Comparison of ENCODE assay signal across 8 mouse cellular contexts in genomic region chr8:84012499-84013165, GRCm38 (mm10). TPM values are rescaled to one million over a fixed set of nuclear protein-coding genes. Genes with fewer than 3 reads are reported as not detected.
A peak's percentile ranks its signal among the peaks of the same experiment; 100 is the strongest.
DNase-seq lines count a peak whose midpoint lies in the region; ATAC-seq and TF ChIP-seq lines count a peak whose summit lies in the region.

No protein-coding gene starts in this region.

- peak overlapping the region; percentile 99 for H3K4me2 ChIP-seq in lung, embryonic 16.5 days (ENCODE audit: low read depth, low read length)
- peak overlapping the region; percentile 97 for H3K4me2 ChIP-seq in heart, embryonic 16.5 days (ENCODE audit: low read depth, low read length)

- no peaks in the 10 kb centered on the region for H3K36me3 ChIP-seq in lung, embryonic 16.5 days (ENCODE audit: control insufficient read depth, insufficient read depth, low read length)
- no peaks in the 10 kb centered on the region for H3K36me3 ChIP-seq in heart, embryonic 16.5 days (ENCODE audit: control insufficient read depth, insufficient read depth)
- no peaks in the 10 kb centered on the region for H3K36me3 ChIP-seq in limb, embryonic 10.5 days

- peak overlapping the region; percentile 44 for H3K9ac ChIP-seq in lung, embryonic 16.5 days (ENCODE audit: low read length)
- H3K9ac ChIP-seq in heart, embryonic 16.5 days (ENCODE audit: low read length) = peak overlapping the region; percentile 57

- no peak for TF ChIP-seq CTCF in lung, adult 2 months (IDR thresholded peaks at IDR 0.05; ENCODE audit: insufficient read depth, low read length)

- peak overlapping the region; percentile 59 for H3K4me3 ChIP-seq in lung, embryonic 16.5 days (ENCODE audit: low read length)
- no peak overlapping the region for H3K4me3 ChIP-seq in lung, adult 2 months (replicated peaks; ENCODE audit: extremely low read depth, low read depth, low read length)
- peak overlapping the region; percentile 57 for H3K4me3 ChIP-seq in heart, embryonic 16.5 days (ENCODE audit: low read length)
- peak overlapping the region; percentile 58 for H3K4me3 ChIP-seq in limb, embryonic 10.5 days

- H3K9me3 ChIP-seq in lung, embryonic 16.5 days (ENCODE audit: control insufficient read depth, low read length) = no peaks in the 10 kb centered on the region
- H3K9me3 ChIP-seq in heart, embryonic 16.5 days (replicated peaks; ENCODE audit: control insufficient read depth, low read length) = no peaks in the 10 kb centered on the region
- no peaks in the 10 kb centered on the region for H3K9me3 ChIP-seq in limb, embryonic 10.5 days (replicated peaks)

- 9% methylated on average over 35 of the region's 35 CpGs for WGBS in lung, embryonic 16.5 days
- WGBS in lung, adult 2 months = 24% methylated on average over 35 of the region's 35 CpGs
- 19% methylated on average over 35 of the region's 35 CpGs for whole genome bisulfite sequencing in heart, embryonic 16.5 days
- WGBS in limb, embryonic 10.5 days = 7% methylated on average over 35 of the region's 35 CpGs

- no peak for ATAC-seq in lung, embryonic 16.5 days (ENCODE audit: low read depth)
- peak; percentile 30; the same call in 1 of the 2 replicates for ATAC-seq in heart, embryonic 16.5 days (replicated peaks; ENCODE audit: extremely low read depth, insufficient read depth, low FRiP score)

- TF ChIP-seq POLR2A in lung, adult 2 months (IDR thresholded peaks at IDR 0.05; ENCODE audit: borderline replicate concordance, extremely low read depth, low read depth, low read length) = no peak

- peaks cover 28% of the 10 kb centered on the region for H3K4me1 ChIP-seq in lung, embryonic 16.5 days (replicated peaks; ENCODE audit: control insufficient read depth, insufficient read depth, low read length)
- H3K4me1 ChIP-seq in lung, adult 2 months (ENCODE audit: control insufficient read depth, insufficient read depth, low read length) = peaks cover 5% of the 10 kb centered on the region
- peaks cover 21% of the 10 kb centered on the region for H3K4me1 ChIP-seq in heart, embryonic 16.5 days (ENCODE audit: control insufficient read depth, insufficient read depth, low read length)
- peaks cover 37% of the 10 kb centered on the region for H3K4me1 ChIP-seq in limb, embryonic 10.5 days

- H3K27ac ChIP-seq in lung, embryonic 16.5 days (ENCODE audit: low read length) = no peak overlapping the region
- no peak overlapping the region for H3K27ac ChIP-seq in heart, embryonic 16.5 days (ENCODE audit: low read length)
- peak overlapping the region; percentile 7; the same call in 1 of the 2 replicates for H3K27ac ChIP-seq in limb, embryonic 10.5 days

- DNase-seq in lung, adult 2 months = no peak
- peak; percentile 62 for DNase-seq in limb, embryonic 10.5 days (ENCODE audit: low spot score)
- DNase-seq in natural killer cell, adult 2 months (ENCODE audit: low spot score in 2 of 2) = peak; percentile 56 to 74
- DNase-seq in right cerebral cortex, postnatal 14 days = no peak
- no peak for DNase-seq in right cerebral cortex, postnatal 10 days (ENCODE audit: low spot score in 2 of 2)
- DNase-seq in ovary, postnatal 36 days (ENCODE audit: low spot score) = no peak

- peaks cover 37% of the 10 kb centered on the region for H3K27me3 ChIP-seq in lung, embryonic 16.5 days (ENCODE audit: control insufficient read depth, insufficient read depth, low read depth, low read length)
- H3K27me3 ChIP-seq in heart, embryonic 16.5 days (ENCODE audit: control insufficient read depth, insufficient read depth, low read length) = peaks cover 37% of the 10 kb centered on the region
- peaks cover 52% of the 10 kb centered on the region for H3K27me3 ChIP-seq in limb, embryonic 10.5 days (ENCODE audit: low read depth, poor library complexity, severe bottlenecking)

RNA-seq across cellular contexts. Expression of gene 2210011C24Rik, which starts 0.7 kb away (rescaled TPM):
- polyA plus RNA-seq in lung, embryonic 16.5 days (2015; fragmentation: Nextera tagmentation; extraction: Ambion mirVana) = 3.5 and 4.4 TPM in 2 replicates
- 29.5 and 57.0 TPM in 2 replicates for polyA plus RNA-seq in lung, adult 2 months (2012; rRNA removed)
- polyA plus RNA-seq in heart, embryonic 16.5 days (2015; fragmentation: Nextera tagmentation; extraction: Ambion mirVana) = 0.21 and 0.49 TPM in 2 replicates
- polyA plus RNA-seq in limb, embryonic 10.5 days (2016; fragmentation: Nextera tagmentation; extraction: Ambion mirVana) = 0.13 TPM in 1 of 2 replicates, not detected in the other

RNA-seq across cellular contexts. Expression of gene Palm3, which starts 8.6 kb away (rescaled TPM):
- 6.5 and 7.4 TPM in 2 replicates for polyA plus RNA-seq in lung, embryonic 16.5 days (2015; fragmentation: Nextera tagmentation; extraction: Ambion mirVana)
- polyA plus RNA-seq in lung, adult 2 months (2012; rRNA removed) = 0.42 and 0.89 TPM in 2 replicates
- 1.5 and 2.7 TPM in 2 replicates for polyA plus RNA-seq in heart, embryonic 16.5 days (2015; fragmentation: Nextera tagmentation; extraction: Ambion mirVana)
- polyA plus RNA-seq in limb, embryonic 10.5 days (2016; fragmentation: Nextera tagmentation; extraction: Ambion mirVana) = 6.5 and 6.6 TPM in 2 replicates

RNA-seq across cellular contexts. Expression of gene 1700067K01Rik, which starts 11.3 kb away (rescaled TPM):
- polyA plus RNA-seq in lung, embryonic 16.5 days (2015; fragmentation: Nextera tagmentation; extraction: Ambion mirVana) = 0.55 and 1.1 TPM in 2 replicates
- polyA plus RNA-seq in lung, adult 2 months (2012; rRNA removed) = 0.35 and 0.36 TPM in 2 replicates
- polyA plus RNA-seq in heart, embryonic 16.5 days (2015; fragmentation: Nextera tagmentation; extraction: Ambion mirVana) = 0.89 and 1.1 TPM in 2 replicates
- polyA plus RNA-seq in limb, embryonic 10.5 days (2016; fragmentation: Nextera tagmentation; extraction: Ambion mirVana) = 0.28 and 0.73 TPM in 2 replicates

RNA-seq across cellular contexts. Expression of gene Samd1, which starts 15.2 kb away (rescaled TPM):
- polyA plus RNA-seq in lung, embryonic 16.5 days (2015; fragmentation: Nextera tagmentation; extraction: Ambion mirVana) = 8.4 and 11.0 TPM in 2 replicates
- 37.0 and 37.9 TPM in 2 replicates for polyA plus RNA-seq in lung, adult 2 months (2012; rRNA removed)
- polyA plus RNA-seq in heart, embryonic 16.5 days (2015; fragmentation: Nextera tagmentation; extraction: Ambion mirVana) = 5.4 and 6.0 TPM in 2 replicates
- polyA plus RNA-seq in limb, embryonic 10.5 days (2016; fragmentation: Nextera tagmentation; extraction: Ambion mirVana) = 10.3 and 12.5 TPM in 2 replicates

RNA-seq across cellular contexts. Expression of gene Il27ra, which starts 29.8 kb away (rescaled TPM):
- 1.6 and 2.0 TPM in 2 replicates for polyA plus RNA-seq in lung, embryonic 16.5 days (2015; fragmentation: Nextera tagmentation; extraction: Ambion mirVana)
- 7.5 and 8.4 TPM in 2 replicates for polyA plus RNA-seq in lung, adult 2 months (2012; rRNA removed)
- 6.0 and 6.5 TPM in 2 replicates for polyA plus RNA-seq in heart, embryonic 16.5 days (2015; fragmentation: Nextera tagmentation; extraction: Ambion mirVana)
- polyA plus RNA-seq in limb, embryonic 10.5 days (2016; fragmentation: Nextera tagmentation; extraction: Ambion mirVana) = 0.40 and 0.58 TPM in 2 replicates

Comparison
In these comparisons a context has a peak if more than half of its experiments do, and no peak if none do; other contexts are left out.
1. DNase-seq: peak in limb, embryonic 10.5 days (single experiment) and natural killer cell, adult 2 months (2 of 2); none in lung, adult 2 months (single experiment), right cerebral cortex, postnatal 14 days (single experiment), right cerebral cortex, postnatal 10 days (0 of 2) and ovary, postnatal 36 days (single experiment).